Mouse (Mus musculus): Measurements from ENCODE around the gene Tlcd2. TPM values are rescaled to one million over a fixed set of nuclear protein-coding genes. Genes with fewer than 3 reads are reported as not detected.
A peak's percentile ranks its signal among the peaks of the same experiment; 100 is the strongest.

The Tlcd2 gene
- total and polyA plus RNA-seq, 2 experiments from 2014 or later: 1.2 to 1.4 TPM

GRCm38 (mm10) chr11:75459141-75459711, 2.3 kb upstream of the Tlcd2 start:
- Histone ChIP-seq H3K4me3 (ENCODE audit: low read depth, low read length) (no peak overlapping the region), H3K9ac (no peak overlapping the region), H3K4me2 (ENCODE audit: low read depth) (no peak overlapping the region), H3K27me3 (ENCODE audit: insufficient read depth, low read length) (no peaks in the 10 kb centered on the region), H3K9me3 (ENCODE audit: low read length) (no peaks in the 10 kb centered on the region), H3K4me1 (ENCODE audit: insufficient read depth) (peaks cover 17% of the 10 kb centered on the region), H3K36me3 (ENCODE audit: insufficient read depth) (no peaks in the 10 kb centered on the region), H3K27ac (ENCODE audit: low read depth, low read length) (peak overlapping the region; percentile 78; the same call in 1 of the 2 replicates)
- no peak for ATAC-seq
- 78% methylated on average over 5 of the region's 5 CpGs for WGBS
- no peak for DNase-seq
- no peak for TF ChIP-seq CTCF (IDR thresholded peaks at IDR 0.05; ENCODE audit: low read depth)

- WGBS: 33% methylated on average over 5 of the region's 5 CpGs
- H3K27ac ChIP-seq (ENCODE audit: low read depth, low read length): peak overlapping the region; percentile 78
- peaks cover 17% of the 10 kb centered on the region for H3K4me1 ChIP-seq (ENCODE audit: insufficient read depth)
- no peaks in the 10 kb centered on the region for H3K27me3 ChIP-seq (ENCODE audit: insufficient read depth, low read length)
- H3K9ac ChIP-seq: no peak overlapping the region
- H3K36me3 ChIP-seq (ENCODE audit: insufficient read depth): peaks cover under 1% of the 10 kb centered on the region; the same call in 1 of the 2 replicates
- peak overlapping the region; percentile 96 for H3K4me2 ChIP-seq (ENCODE audit: low read depth)
- H3K9me3 ChIP-seq (ENCODE audit: low read length): no peaks in the 10 kb centered on the region
- TF ChIP-seq CTCF (IDR thresholded peaks at IDR 0.05; ENCODE audit: low read depth): no peak
- ATAC-seq (no peak), DNase-seq (no peak)
- H3K4me3 ChIP-seq (ENCODE audit: low read depth, low read length): peak overlapping the region; percentile 83; the same call in 1 of the 2 replicates
These were observed 1.8 kb upstream of the Tlcd2 start for GRCm38 (mm10) chr11:75459751-75460102.

GRCm38 (mm10) chr11:75460103-75460843, 1.2 kb upstream of the Tlcd2 start:
- Histone ChIP-seq H3K36me3 (ENCODE audit: insufficient read depth) (peaks cover 6% of the 10 kb centered on the region), H3K4me2 (ENCODE audit: low read depth) (peak overlapping the region; percentile 96), H3K27ac (ENCODE audit: low read depth, low read length) (peak overlapping the region; percentile 78), H3K4me3 (ENCODE audit: low read depth, low read length) (peak overlapping the region; percentile 83), H3K9me3 (ENCODE audit: low read length) (no peaks in the 10 kb centered on the region), H3K9ac (peak overlapping the region; percentile 45), H3K27me3 (ENCODE audit: insufficient read depth, low read length) (no peaks in the 10 kb centered on the region), H3K4me1 (ENCODE audit: insufficient read depth) (peaks cover 17% of the 10 kb centered on the region)
- no peak for TF ChIP-seq CTCF (IDR thresholded peaks at IDR 0.05; ENCODE audit: low read depth)
- 2% methylated on average over 19 of the region's 19 CpGs for WGBS
- ATAC-seq (peak; percentile 52), DNase-seq (peak; percentile 91)

GRCm38 (mm10) chr11:75461743-75462252, 283 bp downstream of the Tlcd2 start:
- ATAC-seq: peak; percentile 4
- Histone ChIP-seq H3K36me3 (ENCODE audit: insufficient read depth) (peaks cover 10% of the 10 kb centered on the region), H3K4me2 (ENCODE audit: low read depth) (peak overlapping the region; percentile 96), H3K4me1 (ENCODE audit: insufficient read depth) (peaks cover 17% of the 10 kb centered on the region), H3K4me3 (ENCODE audit: low read depth, low read length) (peak overlapping the region; percentile 83), H3K27ac (ENCODE audit: low read depth, low read length) (peak overlapping the region; percentile 77), H3K27me3 (ENCODE audit: insufficient read depth, low read length) (no peaks in the 10 kb centered on the region), H3K9ac (peak overlapping the region; percentile 71), H3K9me3 (ENCODE audit: low read length) (no peaks in the 10 kb centered on the region)
- DNase-seq: no peak
- under 1% methylated on average over 27 of the region's 30 CpGs for WGBS
- TF ChIP-seq CTCF (IDR thresholded peaks at IDR 0.05; ENCODE audit: low read depth): no peak

GRCm38 (mm10) chr11:75462253-75462783, 803 bp downstream of the Tlcd2 start:
- no peaks in the 10 kb centered on the region for H3K9me3 ChIP-seq (ENCODE audit: low read length)
- no peak for TF ChIP-seq CTCF (IDR thresholded peaks at IDR 0.05; ENCODE audit: low read depth)
- peak overlapping the region; percentile 83 for H3K4me3 ChIP-seq (ENCODE audit: low read depth, low read length)
- peaks cover 17% of the 10 kb centered on the region for H3K4me1 ChIP-seq (ENCODE audit: insufficient read depth)
- no peak for ATAC-seq
- peak overlapping the region; percentile 71 for H3K9ac ChIP-seq
- 3% methylated on average over 13 of the region's 16 CpGs for WGBS
- peaks cover 10% of the 10 kb centered on the region for H3K36me3 ChIP-seq (ENCODE audit: insufficient read depth)
- peaks cover 1% of the 10 kb centered on the region; the same call in 1 of the 2 replicates for H3K27me3 ChIP-seq (ENCODE audit: insufficient read depth, low read length)
- H3K27ac ChIP-seq (ENCODE audit: low read depth, low read length): no peak overlapping the region
- H3K4me2 ChIP-seq (ENCODE audit: low read depth): peak overlapping the region; percentile 96
- no peak for DNase-seq

- Histone ChIP-seq H3K27me3 (ENCODE audit: insufficient read depth, low read length) (peaks cover 7% of the 10 kb centered on the region; the same call in 1 of the 2 replicates), H3K27ac (ENCODE audit: low read depth, low read length) (no peak overlapping the region), H3K4me3 (ENCODE audit: low read depth, low read length) (peak overlapping the region; percentile 83), H3K4me2 (ENCODE audit: low read depth) (peak overlapping the region; percentile 96), H3K9me3 (ENCODE audit: low read length) (no peaks in the 10 kb centered on the region), H3K4me1 (ENCODE audit: insufficient read depth) (peaks cover 17% of the 10 kb centered on the region), H3K9ac (peak overlapping the region; percentile 71), H3K36me3 (ENCODE audit: insufficient read depth) (peaks cover 10% of the 10 kb centered on the region)
- ATAC-seq (no peak), DNase-seq (no peak)
- TF ChIP-seq CTCF (IDR thresholded peaks at IDR 0.05; ENCODE audit: low read depth): no peak
- 3% methylated on average over 9 of the region's 9 CpGs for WGBS
These were observed 1.4 kb downstream of the Tlcd2 start for GRCm38 (mm10) chr11:75462865-75463336.
